Mouse (Mus musculus) right cerebral cortex, postnatal 25 days (tissue): Measurements from ENCODE around the gene Tubgcp6.

ENCODE experiments used
- DNase-seq: peaks from one replicate; pipeline ENCODE4 v3.0.0; 2022

The Tubgcp6 gene

GRCm38 (mm10) chr15:89062518-89062910 lies 60.4 kb downstream of the Tubgcp6 start:
- no peak for DNase-seq

GRCm38 (mm10) chr15:89061761-89062517 lies 61.0 kb downstream of the Tubgcp6 start:
- no peak for DNase-seq

- no peak for DNase-seq
Observed at GRCm38 (mm10) chr15:89060811-89061460, 62.0 kb downstream of the Tubgcp6 start.

- peak; percentile 49 for DNase-seq
Observed at GRCm38 (mm10) chr15:89060032-89060681, 62.8 kb downstream of the Tubgcp6 start.

GRCm38 (mm10) chr15:89059161-89059931 lies 63.6 kb downstream of the Tubgcp6 start, which contains the start of gene Panx2:
TSS of gene Panx2 (plus strand) at chr15:89059734.
- peak; percentile 57 for DNase-seq

- no peak for DNase-seq
Observed at GRCm38 (mm10) chr15:89058736-89059135, 64.2 kb downstream of the Tubgcp6 start.

- DNase-seq = no peak
Observed at GRCm38 (mm10) chr15:89054666-89055065, 68.2 kb downstream of the Tubgcp6 start.
